ENCODE assay signal across 14 mouse cellular contexts in the genomic region with DNA sequence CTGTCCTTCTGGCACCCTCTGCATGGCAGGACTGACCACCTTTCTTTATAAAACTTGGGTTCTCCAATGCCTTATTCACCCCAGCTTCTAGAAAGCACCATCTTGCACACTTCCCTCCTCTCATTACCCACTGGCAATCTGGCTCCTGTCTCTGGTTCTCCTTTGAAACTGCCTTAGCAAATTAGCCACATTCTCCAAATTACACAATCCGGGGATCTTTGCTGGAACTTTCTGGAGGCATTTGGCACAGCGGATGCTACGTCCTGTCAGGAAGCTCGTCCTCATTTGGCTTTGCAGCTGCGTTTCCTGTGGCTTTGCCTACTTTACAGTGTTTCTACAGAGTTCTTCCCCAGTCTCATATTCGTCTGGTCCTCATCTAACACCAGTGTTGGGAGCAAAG. TPM values are rescaled to one million over a fixed set of nuclear protein-coding genes. Genes with fewer than 3 reads are reported as not detected.
DNase-seq lines count a peak whose midpoint lies in the region; ATAC-seq and TF ChIP-seq lines count a peak whose summit lies in the region.
"Had no signal": no experiment of that assay in that cellular context is flagged by ENCODE, and none has a peak within 500 bp of the region (broad histone marks: within the 10 kb centered on the region; RNA-seq: fewer than 3 reads in every experiment).

No protein-coding gene starts in this region.

- TF ChIP-seq CTCF in kidney, adult 2 months (conservative IDR thresholded peaks at IDR 0.05; ENCODE audit: insufficient read depth, insufficient read length, low read depth, low read length): no peak

- peak overlapping the region; percentile 68; the same call in 1 of the 2 replicates for H3K27ac ChIP-seq in kidney, adult 2 months (ENCODE audit: insufficient read depth, low read depth, low read length)
- H3K27ac ChIP-seq in kidney, embryonic 14.5 days (ENCODE audit: low read depth, low read length): no peak overlapping the region
- peak overlapping the region; percentile 19; the same call in 1 of the 2 replicates for H3K27ac ChIP-seq in macrophage
- H3K27ac ChIP-seq in forebrain, embryonic 10.5 days: no peak overlapping the region
- H3K27ac ChIP-seq: hindbrain, embryonic 12.5 days; left cerebral cortex, adult 2 months; neural tube, embryonic 12.5 days had no signal

- H3K27me3 ChIP-seq in kidney, adult 2 months (replicated peaks; ENCODE audit: control insufficient read depth, insufficient read depth, low read length): no peaks in the 10 kb centered on the region
- H3K27me3 ChIP-seq in kidney, embryonic 14.5 days (ENCODE audit: control insufficient read depth, insufficient read depth, low read length): no peaks in the 10 kb centered on the region
- H3K27me3 ChIP-seq in forebrain, embryonic 10.5 days (ENCODE audit: poor library complexity, severe bottlenecking): peaks cover 8% of the 10 kb centered on the region
- H3K27me3 ChIP-seq: hindbrain, embryonic 12.5 days; neural tube, embryonic 12.5 days had no signal

- no peak overlapping the region for H3K9ac ChIP-seq in kidney, embryonic 14.5 days (ENCODE audit: low read depth, low read length)
- H3K9ac ChIP-seq: hindbrain, embryonic 12.5 days; neural tube, embryonic 12.5 days had no signal

- H3K79me2 ChIP-seq in macrophage (ENCODE audit: inconsistent target): no peaks in the 10 kb centered on the region

- WGBS in kidney, adult 2 months: 61% methylated on average over 6 of the region's 6 CpGs
- 72% methylated on average over 6 of the region's 6 CpGs for WGBS in kidney, embryonic 14.5 days
- 13% methylated on average over 6 of the region's 6 CpGs for WGBS in macrophage (ENCODE audit: missing documents)
- WGBS in forebrain, embryonic 10.5 days: 89% methylated on average over 6 of the region's 6 CpGs

- H3K9me3 ChIP-seq in kidney, embryonic 14.5 days (ENCODE audit: control insufficient read depth, low read length): no peaks in the 10 kb centered on the region
- no peaks in the 10 kb centered on the region for H3K9me3 ChIP-seq in forebrain, embryonic 10.5 days
- H3K9me3 ChIP-seq: hindbrain, embryonic 12.5 days; neural tube, embryonic 12.5 days had no signal

- TF ChIP-seq POLR2A in kidney, adult 2 months (IDR thresholded peaks at IDR 0.05; ENCODE audit: low read depth, low read length): no peak

- no peaks in the 10 kb centered on the region for H3K4me1 ChIP-seq in kidney, adult 2 months (ENCODE audit: control insufficient read depth, insufficient read depth, low read length)
- H3K4me1 ChIP-seq in kidney, embryonic 14.5 days (ENCODE audit: control insufficient read depth, insufficient read depth, low read length): 0 out of 2 replicates have a peak, but pooled peaks cover 3% of the 10 kb centered on the region
- H3K4me1 ChIP-seq in forebrain, embryonic 10.5 days: peaks cover 13% of the 10 kb centered on the region
- H3K4me1 ChIP-seq: hindbrain, embryonic 12.5 days; neural tube, embryonic 12.5 days had no signal

- H3K4me3 ChIP-seq in kidney, adult 2 months (ENCODE audit: insufficient read depth, low read depth, low read length): no peak overlapping the region
- no peak overlapping the region for H3K4me3 ChIP-seq in kidney, embryonic 14.5 days (ENCODE audit: low read length)
- H3K4me3 ChIP-seq in macrophage (ENCODE audit: inconsistent target): no peak overlapping the region
- no peak overlapping the region for H3K4me3 ChIP-seq in forebrain, embryonic 10.5 days
- H3K4me3 ChIP-seq: hindbrain, embryonic 12.5 days; left cerebral cortex, adult 2 months; neural tube, embryonic 12.5 days had no signal

- intact Hi-C loops in heart, postnatal 36 days (cut with DNase I): no loop called here
- intact Hi-C loops in left cerebral cortex, postnatal 25 days (cut with DNase I): no loop called here

- peak; percentile 28 for DNase-seq in adrenal gland, postnatal 14 days
- no peak for DNase-seq in adrenal gland, adult 8-10 months
- DNase-seq in kidney, adult 2 months: peak; percentile 69
- DNase-seq in heart, postnatal 36 days: peak; percentile 29 to 46
- no peak for DNase-seq in left cerebral cortex, postnatal 25 days (ENCODE audit: low spot score in 2 of 2)
- DNase-seq in forebrain, embryonic 10.5 days (ENCODE audit: extremely low spot score, low spot score): no peak
- DNase-seq: thymus, postnatal 36 days had no signal

- no peaks in the 10 kb centered on the region for H3K36me3 ChIP-seq in kidney, adult 2 months (ENCODE audit: control insufficient read depth, insufficient read depth, low read length)
- no peaks in the 10 kb centered on the region for H3K36me3 ChIP-seq in kidney, embryonic 14.5 days (ENCODE audit: control insufficient read depth, insufficient read depth, low read length)
- H3K36me3 ChIP-seq in macrophage (ENCODE audit: inconsistent target): no peaks in the 10 kb centered on the region
- no peaks in the 10 kb centered on the region for H3K36me3 ChIP-seq in forebrain, embryonic 10.5 days (replicated peaks)
- H3K36me3 ChIP-seq: hindbrain, embryonic 12.5 days; neural tube, embryonic 12.5 days had no signal

- ATAC-seq in kidney, embryonic 14.5 days (ENCODE audit: low FRiP score, low TSS enrichment): no peak

- H3K4me2 ChIP-seq in kidney, embryonic 14.5 days (replicated peaks; ENCODE audit: low read depth, low read length): no peak overlapping the region
- H3K4me2 ChIP-seq: hindbrain, embryonic 12.5 days; liver, embryonic 11.5 days; midbrain, embryonic 11.5 days; neural tube, embryonic 12.5 days had no signal

RNA-seq across cellular contexts. Expression of gene Slc23a2, which starts 6.7 kb away (rescaled TPM):
- 82.8 and 109 TPM in 2 replicates for total RNA-seq in adrenal gland, postnatal 14 days (2021)
- total RNA-seq in adrenal gland, adult 8-10 months (2022): 100 to 1,000 TPM; 102 to 154 (median 134) TPM
- polyA plus RNA-seq in kidney, adult 2 months (2012; rRNA removed): 15.3 and 15.7 TPM in 2 replicates
- 12.0 and 18.0 TPM in 2 replicates for polyA plus RNA-seq in kidney, embryonic 14.5 days (2014; fragmentation: Nextera tagmentation; extraction: Ambion mirVana)
- total RNA-seq in heart, postnatal 36 days (2021): 10 to 100 TPM; 13.0 to 14.1 TPM
- 100 to 1,000 TPM; 118 to 357 (median 244) TPM for total RNA-seq in macrophage (2018; cell fraction: chromatin; rRNA removed)
- total RNA-seq in macrophage (2018; cell fraction: cytosol; rRNA removed): 100 to 1,000 TPM in 7 of 26 experiments, 10 to 100 TPM in 19; 71.9 to 117 (median 91.5) TPM
- total RNA-seq in macrophage (2018; cell fraction: nucleus; rRNA removed): 100 to 1,000 TPM; 142 to 294 (median 219) TPM
- polyA plus RNA-seq in macrophage (2018): 42.4 to 55.7 TPM (median 53.2 TPM) in 3 replicates
- 100 to 1,000 TPM; 134 to 144 TPM for total RNA-seq in left cerebral cortex, postnatal 25 days (2021)
- polyA plus RNA-seq in forebrain, embryonic 10.5 days (2016; fragmentation: Nextera tagmentation; extraction: Ambion mirVana): 10.9 and 12.6 TPM in 2 replicates

Comparison
In these comparisons a context has a peak if more than half of its experiments do, and no peak if none do; other contexts are left out.
1. DNase-seq: peak in adrenal gland, postnatal 14 days (single experiment), kidney, adult 2 months (single experiment) and heart, postnatal 36 days (2 of 2); none in adrenal gland, adult 8-10 months (single experiment), left cerebral cortex, postnatal 25 days (0 of 2) and forebrain, embryonic 10.5 days (single experiment).
2. H3K27ac ChIP-seq: peak in kidney, adult 2 months (single experiment) and macrophage (single experiment); none in kidney, embryonic 14.5 days (single experiment) and forebrain, embryonic 10.5 days (single experiment).